8 mouse cellular contexts compared by ENCODE assay signal in the genomic region with DNA sequence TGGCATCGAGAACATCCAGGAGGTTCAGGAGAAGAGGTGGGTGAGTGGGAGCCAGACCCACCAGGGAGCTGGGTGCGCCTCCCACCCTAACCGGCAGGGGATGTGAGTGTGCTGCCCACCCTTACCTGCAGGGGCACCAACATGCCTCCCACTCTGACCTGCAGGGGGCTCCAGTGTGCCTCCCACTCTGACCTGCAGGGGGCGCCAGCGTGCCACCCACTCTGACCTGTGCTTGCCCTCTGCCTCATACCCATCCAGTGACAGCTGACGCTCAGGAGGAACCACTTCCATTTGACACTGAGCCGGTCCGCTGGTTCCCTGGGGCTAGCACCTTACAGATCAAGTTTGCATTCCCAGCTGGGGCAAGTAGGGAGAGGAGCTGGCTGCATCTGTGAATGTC.
A peak's percentile ranks its signal among the peaks of the same experiment; 100 is the strongest.
DNase-seq lines count a peak whose midpoint lies in the region; ATAC-seq lines count a peak whose summit lies in the region.

No protein-coding gene starts in this region.

- H3K9me3 ChIP-seq in heart, embryonic 13.5 days: no peaks in the 10 kb centered on the region
- no peaks in the 10 kb centered on the region for H3K9me3 ChIP-seq in liver, embryonic 16.5 days (replicated peaks; ENCODE audit: control insufficient read depth, low read length)
- H3K9me3 ChIP-seq in forebrain, embryonic 15.5 days: no peaks in the 10 kb centered on the region

- peak overlapping the region; percentile 60 for H3K4me2 ChIP-seq in heart, embryonic 13.5 days
- H3K4me2 ChIP-seq in liver, embryonic 16.5 days (ENCODE audit: low read depth, low read length): peak overlapping the region; percentile 32; the same call in 1 of the 2 replicates
- H3K4me2 ChIP-seq in forebrain, embryonic 15.5 days (replicated peaks): no peak overlapping the region

- H3K4me3 ChIP-seq in heart, embryonic 13.5 days: peak overlapping the region; percentile 31
- H3K4me3 ChIP-seq in liver, embryonic 16.5 days (ENCODE audit: low read depth, low read length): no peak overlapping the region; the same call in 1 of the 2 replicates
- H3K4me3 ChIP-seq in forebrain, embryonic 15.5 days: no peak overlapping the region

- DNase-seq in left cerebral cortex, postnatal 14 days (ENCODE audit: low spot score in 2 of 2): peak; percentile 57 to 72
- no peak for DNase-seq in left cerebral cortex, adult 8-10 months (ENCODE audit: low spot score in 2 of 2)
- DNase-seq in MN1 (ENCODE audit: low spot score): peak; percentile 92
- DNase-seq in cerebellum, postnatal 10 days: peak; percentile 64 to 75
- peak; percentile 64 for DNase-seq in spleen, adult 12 weeks (ENCODE audit: low spot score)

- no peaks in the 10 kb centered on the region for H3K36me3 ChIP-seq in heart, embryonic 13.5 days
- no peaks in the 10 kb centered on the region for H3K36me3 ChIP-seq in liver, embryonic 16.5 days (ENCODE audit: control insufficient read depth, insufficient read depth)
- no peaks in the 10 kb centered on the region for H3K36me3 ChIP-seq in forebrain, embryonic 15.5 days

- peaks cover 99% of the 10 kb centered on the region for H3K27me3 ChIP-seq in heart, embryonic 13.5 days (replicated peaks)
- H3K27me3 ChIP-seq in liver, embryonic 16.5 days (ENCODE audit: control insufficient read depth, insufficient read depth, low read depth, low read length): peaks cover 42% of the 10 kb centered on the region
- H3K27me3 ChIP-seq in forebrain, embryonic 15.5 days: peaks cover 7% of the 10 kb centered on the region; the same call in 1 of the 2 replicates

- 40% methylated on average over 8 of the region's 8 CpGs for WGBS in heart, embryonic 13.5 days
- 34% methylated on average over 8 of the region's 8 CpGs for WGBS in liver, embryonic 16.5 days (ENCODE audit: insufficient replicate concordance)
- 56% methylated on average over 8 of the region's 8 CpGs for WGBS in forebrain, embryonic 15.5 days

- ATAC-seq in heart, embryonic 13.5 days (ENCODE audit: extremely low read depth, insufficient number of reproducible peaks, low FRiP score, low TSS enrichment): no peak
- ATAC-seq in liver, embryonic 16.5 days (ENCODE audit: low read depth): peak; percentile 22; the same call in 1 of the 2 replicates
- no peak for ATAC-seq in forebrain, embryonic 15.5 days (replicated peaks)

- 0 out of 2 replicates have a peak overlapping the region, but pooled peaks have one; percentile 29 for H3K9ac ChIP-seq in heart, embryonic 13.5 days
- H3K9ac ChIP-seq in liver, embryonic 16.5 days (ENCODE audit: low read depth, low read length): no peak overlapping the region
- H3K9ac ChIP-seq in forebrain, embryonic 15.5 days (replicated peaks): no peak overlapping the region

- peaks cover 26% of the 10 kb centered on the region for H3K4me1 ChIP-seq in heart, embryonic 13.5 days
- peaks cover 15% of the 10 kb centered on the region for H3K4me1 ChIP-seq in liver, embryonic 16.5 days (ENCODE audit: control insufficient read depth, low read depth, low read length)
- H3K4me1 ChIP-seq in forebrain, embryonic 15.5 days: peaks cover 40% of the 10 kb centered on the region

- no peak overlapping the region for H3K27ac ChIP-seq in heart, embryonic 13.5 days (replicated peaks)
- no peak overlapping the region for H3K27ac ChIP-seq in liver, embryonic 16.5 days (ENCODE audit: low read length)
- H3K27ac ChIP-seq in forebrain, embryonic 15.5 days (replicated peaks): no peak overlapping the region

- intact Hi-C loops in left cerebral cortex, postnatal 14 days (cut with DNase I): no loop called here

Comparison
In these comparisons a context has a peak if more than half of its experiments do, and no peak if none do; other contexts are left out.
1. DNase-seq: peak in left cerebral cortex, postnatal 14 days (2 of 2), MN1 (single experiment), cerebellum, postnatal 10 days (2 of 2) and spleen, adult 12 weeks (single experiment); none in left cerebral cortex, adult 8-10 months (0 of 2).